In the genomic region with DNA sequence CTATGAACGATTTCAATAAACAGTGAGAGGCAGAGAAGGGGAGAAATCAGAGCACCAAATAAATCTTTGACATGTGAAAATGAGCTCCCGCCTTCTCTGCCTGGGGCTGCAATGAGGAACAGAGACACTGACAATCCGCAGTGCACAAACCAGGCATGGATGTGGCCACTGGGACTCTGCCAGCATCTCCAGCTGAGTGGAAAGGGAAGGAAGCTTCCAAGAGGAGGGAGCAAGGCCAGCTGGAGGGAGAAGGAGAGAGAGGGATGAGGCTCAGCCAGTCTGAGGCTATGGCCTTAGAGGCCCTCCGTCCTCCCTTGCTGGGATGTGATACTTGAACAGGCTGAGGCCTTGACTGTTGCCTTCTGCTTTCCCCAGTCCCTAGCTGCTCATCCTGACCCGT, we compare ENCODE assay signal across 8 mouse cellular contexts.
DNase-seq lines count a peak whose midpoint lies in the region; ATAC-seq lines count a peak whose summit lies in the region.
"Had no signal": no experiment of that assay in that cellular context is flagged by ENCODE, and none has a peak within 500 bp of the region (broad histone marks: within the 10 kb centered on the region; RNA-seq: fewer than 3 reads in every experiment).

No protein-coding gene starts in this region.

- H3K4me3 ChIP-seq in limb, embryonic 15.5 days: no peak overlapping the region
- H3K4me3 ChIP-seq: megakaryocyte, embryonic 14.5 days had no signal

- ATAC-seq in limb, embryonic 15.5 days (ENCODE audit: insufficient number of reproducible peaks, low FRiP score, low TSS enrichment, low read depth): 0 out of 2 replicates have a peak, but pooled peaks have one; percentile 26
- no peak for ATAC-seq in inflammation-experienced regulatory T-cells, adult 6 months

- H3K27ac ChIP-seq in limb, embryonic 15.5 days: peak overlapping the region; percentile 65

- no peak overlapping the region for H3K4me2 ChIP-seq in limb, embryonic 15.5 days

- peaks cover 69% of the 10 kb centered on the region for H3K4me1 ChIP-seq in limb, embryonic 15.5 days

- intact Hi-C loops in left cerebral cortex, postnatal 10 days (cut with DNase I): no loop called here

- no peaks in the 10 kb centered on the region for H3K27me3 ChIP-seq in limb, embryonic 15.5 days

- no peaks in the 10 kb centered on the region for H3K9me3 ChIP-seq in limb, embryonic 15.5 days

- no peaks in the 10 kb centered on the region for H3K36me3 ChIP-seq in limb, embryonic 15.5 days

- no peak overlapping the region for H3K9ac ChIP-seq in limb, embryonic 15.5 days

- 41% methylated on average over 5 of the region's 5 CpGs for WGBS in limb, embryonic 15.5 days

- DNase-seq in left cerebral cortex, postnatal 10 days (ENCODE audit: extremely low spot score in 1 of 2, low spot score in 2 of 2): peak; percentile 42 to 84
- DNase-seq in left cerebral cortex, adult 8-10 months (ENCODE audit: low spot score in 2 of 2): no peak
- peak; percentile 40 for DNase-seq in cerebellum, adult 9-11 months
- peak; percentile 62 for DNase-seq in heart, adult 8-10 months (ENCODE audit: low spot score)
- no peak for DNase-seq in frontal cortex, postnatal 14 days (ENCODE audit: low spot score in 2 of 2)

Comparison
In these comparisons a context has a peak if more than half of its experiments do, and no peak if none do; other contexts are left out.
1. DNase-seq: peak in left cerebral cortex, postnatal 10 days (2 of 2), cerebellum, adult 9-11 months (single experiment) and heart, adult 8-10 months (single experiment); none in left cerebral cortex, adult 8-10 months (0 of 2) and frontal cortex, postnatal 14 days (0 of 2).